Comparison of ENCODE assay signal across 17 mouse cellular contexts in the genomic region with DNA sequence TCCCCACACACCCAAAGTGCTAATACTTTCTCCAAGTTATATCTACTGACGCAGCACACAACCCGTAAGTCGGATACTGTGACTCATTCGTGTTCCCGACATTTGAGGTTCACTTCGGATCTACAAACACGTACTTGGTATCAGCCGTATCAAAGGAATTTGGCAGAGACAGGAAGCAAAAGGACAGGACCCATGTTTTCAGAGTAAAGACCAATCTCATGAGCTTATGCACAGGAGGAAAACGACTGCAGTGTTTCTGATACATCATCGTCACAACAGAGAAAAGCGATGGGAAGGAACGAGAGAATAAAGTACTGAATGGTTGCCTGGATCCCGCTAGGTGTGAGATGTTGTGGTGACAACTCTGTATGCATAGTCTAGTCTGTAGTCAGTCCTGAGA.
"Had no signal": no experiment of that assay in that cellular context is flagged by ENCODE, and none has a peak within 500 bp of the region (broad histone marks: within the 10 kb centered on the region; RNA-seq: fewer than 3 reads in every experiment).

No protein-coding gene starts in this region.

- H3K9me3 ChIP-seq: lung, embryonic 15.5 days; megakaryocyte, embryonic 14.5 days; midbrain, embryonic 12.5 days; neural tube, embryonic 12.5 days; stomach, embryonic 15.5 days had no signal

- H3K27me3 ChIP-seq: lung, embryonic 15.5 days; midbrain, embryonic 12.5 days; neural tube, embryonic 12.5 days; stomach, embryonic 15.5 days had no signal

- H3K4me2 ChIP-seq: lung, embryonic 15.5 days; midbrain, embryonic 12.5 days; neural tube, embryonic 12.5 days; stomach, embryonic 15.5 days had no signal

- H3K4me1 ChIP-seq: lung, embryonic 15.5 days; midbrain, embryonic 12.5 days; neural tube, embryonic 12.5 days; stomach, embryonic 15.5 days had no signal

- H3K27ac ChIP-seq: lung, embryonic 15.5 days; macrophage; midbrain, embryonic 12.5 days; neural tube, embryonic 12.5 days; stomach, embryonic 15.5 days; stomach, postnatal 0 days had no signal

- H3K36me3 ChIP-seq: lung, embryonic 15.5 days; midbrain, embryonic 12.5 days; neural tube, embryonic 12.5 days; stomach, embryonic 15.5 days had no signal

- H3K9ac ChIP-seq: liver, postnatal 0 days; lung, embryonic 15.5 days; midbrain, embryonic 12.5 days; neural tube, embryonic 12.5 days; stomach, embryonic 15.5 days had no signal

- H3K4me3 ChIP-seq: lung, embryonic 15.5 days; megakaryocyte, embryonic 14.5 days; midbrain, embryonic 12.5 days; neural tube, embryonic 12.5 days; stomach, embryonic 15.5 days had no signal

- ATAC-seq: liver, postnatal 0 days; lung, postnatal 0 days had no signal

- DNase-seq: liver, postnatal 0 days; lung, adult 2 months; lung, postnatal 14 days; lung, postnatal 36 days; midbrain, embryonic 14.5 days; right cerebral cortex, postnatal 14 days; thymus, adult 2 months; thymus, postnatal 25 days; thymus, postnatal 4 days had no signal
